Mouse (Mus musculus) spleen, adult 12 weeks (tissue): ENCODE data around the gene Hid1.

Source experiments
- DNase-seq: peaks from one replicate; pipeline ENCODE4 v3.0.0; 2022; ENCODE audit warnings: low spot score

Hid1 gene

DNA sequence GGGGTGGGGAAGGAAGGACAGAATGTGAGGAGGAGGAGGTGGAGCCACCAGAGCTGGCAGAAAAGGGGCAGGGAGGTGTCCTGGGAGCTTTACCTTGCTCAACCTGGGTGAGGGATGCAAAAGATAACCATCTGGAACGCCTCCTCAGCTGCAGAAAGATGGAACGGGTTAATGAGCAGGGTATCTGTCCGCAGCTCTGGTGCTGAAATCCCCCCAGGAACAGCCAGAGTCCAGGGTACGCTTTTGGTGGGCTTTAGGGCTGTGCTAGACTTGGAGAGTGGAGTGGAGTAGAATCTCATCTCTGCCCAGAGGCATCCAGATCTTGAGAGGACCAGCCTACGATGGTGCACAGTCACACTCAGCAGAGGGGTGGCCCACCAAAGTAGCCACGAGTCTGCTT is 31.4 kb downstream of the Hid1 start:
- DNase-seq = no peak

DNA sequence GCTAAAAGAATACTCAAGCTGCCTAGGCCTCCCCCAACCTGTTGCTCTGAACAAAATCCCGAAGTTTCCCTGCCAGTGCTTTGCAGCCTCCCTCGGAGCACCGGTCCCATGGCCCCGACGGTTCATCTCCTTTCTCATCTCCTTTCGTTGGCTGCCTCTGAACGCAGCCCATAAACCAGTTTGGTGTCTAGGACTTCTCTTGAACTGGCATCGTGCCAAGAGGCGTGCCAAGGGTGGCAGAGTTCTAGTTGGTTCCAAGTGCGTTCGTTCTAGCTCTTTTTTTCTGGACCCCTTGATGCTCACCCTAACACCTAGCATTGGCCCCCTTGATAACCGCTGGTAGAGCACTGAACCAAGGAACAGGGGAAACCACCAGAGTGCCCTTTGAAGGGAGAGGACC is 32.3 kb downstream of the Hid1 start:
- no peak for DNase-seq

DNA sequence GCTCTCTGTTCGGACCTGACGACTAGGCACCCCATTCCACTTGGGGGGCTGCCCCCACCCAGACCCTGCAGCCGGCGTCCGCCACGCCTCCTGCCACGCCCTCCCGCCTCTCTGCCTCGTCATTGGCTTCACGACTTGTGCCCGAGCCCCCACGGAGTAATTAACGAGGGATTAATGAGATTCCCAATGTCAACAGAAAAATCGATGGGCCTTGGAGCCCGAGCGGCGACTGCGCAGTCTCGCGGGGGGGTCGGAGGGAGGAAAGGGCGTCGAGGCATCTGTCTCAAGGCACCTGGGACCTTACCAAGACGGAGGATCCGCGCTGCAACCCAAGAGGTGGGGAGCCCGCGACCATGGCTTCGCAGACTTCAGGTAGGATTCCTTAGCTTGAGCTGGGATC is 33.0 kb downstream of the Hid1 start, which contains the start of gene Otop3:
TSS of gene Otop3 (plus strand) at position 201 of the 400 bp plus-strand sequence.
- no peak for DNase-seq

DNA sequence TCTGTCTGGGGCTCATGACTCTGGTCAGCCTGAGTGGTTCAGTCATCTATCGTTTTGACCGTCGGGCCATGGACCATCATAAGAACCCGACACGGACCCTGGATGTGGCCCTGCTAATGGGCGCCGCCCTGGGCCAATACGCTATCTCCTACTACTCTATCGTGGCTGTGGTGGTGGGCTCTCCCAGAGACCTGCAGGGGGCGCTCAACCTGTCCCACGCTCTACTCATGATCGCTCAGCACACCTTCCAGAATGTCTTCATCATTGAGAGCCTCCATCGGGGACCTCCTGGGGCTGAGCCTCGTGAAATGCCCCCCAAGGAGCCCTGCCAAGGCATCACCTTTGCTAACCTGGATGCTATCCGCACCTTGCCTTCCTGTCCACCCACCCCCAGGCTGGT is 38.2 kb downstream of the Hid1 start:
- no peak for DNase-seq

DNA sequence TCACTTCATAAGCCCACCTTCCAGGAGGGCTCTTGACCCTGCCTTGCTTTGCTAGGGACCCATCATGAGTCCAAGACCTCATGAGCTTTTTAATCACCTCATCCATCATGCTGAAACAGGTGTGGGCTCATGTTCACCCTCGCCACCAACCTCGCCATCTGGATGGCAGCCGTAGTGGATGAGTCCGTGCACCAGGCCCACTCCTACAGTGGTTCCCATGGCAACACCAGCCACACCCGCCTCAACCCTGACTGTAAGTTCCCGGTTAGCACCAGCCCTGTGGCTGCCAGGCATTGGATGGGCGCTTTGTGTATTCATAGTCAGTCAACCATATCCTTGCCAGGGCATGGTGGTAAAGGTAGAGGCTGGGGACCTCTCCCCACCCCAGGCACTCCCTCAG is 40.8 kb downstream of the Hid1 start:
- DNase-seq = no peak

DNA sequence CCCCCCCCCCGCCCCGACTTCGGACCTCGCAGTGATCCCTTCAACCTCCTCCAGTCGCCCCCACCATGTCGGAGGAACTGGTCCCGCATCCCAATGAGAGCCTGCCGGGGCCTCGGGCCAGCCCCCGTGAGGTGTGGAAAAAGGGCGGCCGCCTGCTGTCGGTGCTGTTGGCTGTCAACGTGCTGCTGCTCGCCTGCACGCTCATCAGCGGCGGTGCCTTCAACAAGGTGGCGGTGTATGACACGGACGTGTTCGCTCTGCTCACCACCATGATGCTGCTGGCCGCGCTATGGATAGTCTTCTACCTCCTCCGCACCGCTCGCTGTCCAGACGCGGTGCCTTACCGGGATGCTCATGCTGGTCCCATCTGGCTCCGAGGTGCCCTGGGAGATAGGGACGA is 44.2 kb downstream of the Hid1 start:
- DNase-seq = no peak

DNA sequence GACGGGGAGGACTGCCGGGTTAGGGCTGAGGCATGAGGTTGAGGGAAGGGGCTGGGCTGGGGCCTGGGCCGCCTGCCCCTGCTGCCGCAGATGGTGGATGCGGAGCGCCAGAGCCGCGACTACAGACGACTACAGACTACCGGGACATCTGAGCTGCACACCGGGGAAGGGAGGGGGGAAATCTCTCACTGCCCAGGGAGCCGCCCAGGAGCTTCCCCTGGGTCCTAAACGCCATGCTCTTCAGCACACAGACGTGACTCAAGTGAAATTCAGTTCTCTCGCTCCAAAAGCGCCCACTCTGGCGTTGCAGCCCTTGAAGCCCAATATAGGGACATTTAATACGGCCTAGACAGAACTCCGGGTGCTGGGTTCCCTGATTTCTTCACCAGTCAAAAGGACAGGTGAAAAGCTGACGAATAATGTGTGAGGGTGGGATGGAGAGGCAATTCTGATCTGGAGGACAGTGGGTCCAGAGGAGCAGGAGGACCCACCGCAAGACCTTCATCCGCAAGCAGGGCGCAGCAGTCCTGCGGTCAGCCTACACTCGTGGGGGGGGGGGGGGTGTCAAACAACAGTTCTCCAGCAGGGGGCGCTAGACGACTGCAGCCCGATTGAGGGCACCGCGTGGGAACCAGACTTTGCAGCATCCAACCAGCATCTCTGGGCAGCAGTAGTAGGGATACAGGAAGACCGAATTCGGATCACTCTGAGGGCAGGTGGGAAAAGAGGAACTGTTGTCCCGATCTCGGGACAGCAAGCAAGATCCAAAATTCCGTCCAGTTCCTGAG is 45.5 kb downstream of the Hid1 start, which contains the start of gene Ush1g:
TSS of gene Ush1g (minus strand) at position 136 of the 788 bp plus-strand sequence.
- DNase-seq = no peak

DNA sequence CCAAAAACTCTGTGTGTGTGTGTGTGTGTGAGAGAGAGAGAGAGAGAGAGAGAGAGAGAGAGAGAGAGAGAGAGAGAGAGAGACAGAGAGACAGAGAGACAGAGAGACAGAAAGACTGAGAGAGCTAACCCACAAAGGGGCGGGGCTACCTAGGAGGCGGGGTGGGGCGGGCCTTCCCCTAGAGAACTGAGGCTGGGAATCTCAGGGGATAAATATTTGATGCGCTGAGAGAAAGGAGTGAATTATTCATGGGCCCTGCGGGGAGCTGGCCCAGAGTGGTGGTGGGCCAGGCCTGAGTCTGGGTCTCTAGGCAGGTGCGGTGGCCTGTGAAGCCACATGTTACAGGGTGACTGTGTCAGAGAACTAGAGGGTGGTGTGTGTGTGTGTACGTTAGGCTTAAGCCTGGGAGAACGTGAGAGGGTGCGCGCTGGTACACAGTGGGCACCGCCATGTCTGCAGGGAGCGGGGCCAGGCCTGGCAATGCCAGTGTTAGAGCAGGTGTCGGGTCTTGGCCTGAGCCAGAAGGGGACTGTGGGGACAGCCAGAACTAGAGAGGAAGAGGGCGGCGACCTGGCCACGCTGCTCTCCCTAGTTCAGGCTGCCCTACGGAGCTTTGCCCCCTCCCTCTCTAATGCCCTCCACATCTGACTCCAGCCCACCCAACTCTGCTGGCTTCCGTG is 47.7 kb downstream of the Hid1 start:
- DNase-seq = no peak

DNA sequence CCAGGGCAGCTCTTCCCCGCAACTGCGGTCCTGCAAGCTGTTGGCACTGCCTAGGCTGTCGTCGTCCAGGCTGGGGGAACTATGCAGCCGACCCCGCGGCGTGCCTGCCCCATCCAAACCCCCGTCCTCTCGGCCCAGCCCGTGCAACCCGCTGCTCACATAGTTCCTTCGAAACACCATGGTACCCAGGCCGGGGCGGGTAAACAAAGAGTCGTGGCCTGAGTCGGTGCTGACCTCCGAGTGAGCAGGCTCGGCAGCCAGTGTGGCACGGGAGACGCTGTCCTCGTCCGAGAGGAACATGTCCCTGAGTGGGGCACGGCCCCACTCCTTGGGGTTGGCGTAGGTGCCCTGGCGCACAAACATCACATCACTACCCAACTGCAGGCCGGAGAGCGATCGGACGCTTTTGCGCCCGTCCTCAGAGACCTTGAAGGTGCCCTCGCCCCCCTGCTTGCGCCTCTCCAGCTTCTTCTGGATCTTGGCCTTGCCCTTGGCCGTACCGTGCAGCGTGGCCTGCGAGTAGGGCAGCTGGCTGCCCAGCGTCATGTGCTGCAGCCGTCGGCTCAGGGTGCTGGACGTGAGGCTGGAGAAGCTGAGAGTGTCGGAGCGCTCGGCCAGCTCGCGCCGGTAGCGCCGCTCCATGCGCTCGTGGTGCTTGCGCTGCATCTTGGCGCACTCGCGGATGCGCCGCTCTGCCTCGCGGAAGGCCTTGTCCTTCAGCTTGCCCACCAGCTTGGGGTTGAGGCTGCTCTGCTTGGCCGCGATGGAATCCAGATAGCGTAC is 49.1 kb downstream of the Hid1 start:
- DNase-seq = no peak

DNA sequence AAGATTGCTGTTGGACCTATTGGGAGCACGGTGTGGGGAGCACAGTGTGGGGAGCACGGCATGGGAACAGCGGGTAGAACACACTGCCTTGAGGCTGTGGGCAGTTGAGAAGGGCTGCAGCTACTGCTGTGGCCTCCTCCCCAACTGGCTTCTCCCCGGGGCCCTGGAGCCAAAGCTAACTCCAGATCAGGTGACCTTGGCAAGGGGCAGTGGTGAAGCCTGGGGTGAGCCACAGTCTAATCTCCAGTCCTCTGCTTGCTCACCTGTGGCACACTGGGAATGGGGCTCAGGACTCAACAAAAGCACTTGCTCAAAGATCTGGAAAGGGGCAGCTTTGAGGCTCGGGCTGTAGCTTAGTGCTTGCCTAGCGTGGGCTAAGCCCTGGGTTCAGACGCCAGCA is 50.4 kb downstream of the Hid1 start:
- no peak for DNase-seq

DNA sequence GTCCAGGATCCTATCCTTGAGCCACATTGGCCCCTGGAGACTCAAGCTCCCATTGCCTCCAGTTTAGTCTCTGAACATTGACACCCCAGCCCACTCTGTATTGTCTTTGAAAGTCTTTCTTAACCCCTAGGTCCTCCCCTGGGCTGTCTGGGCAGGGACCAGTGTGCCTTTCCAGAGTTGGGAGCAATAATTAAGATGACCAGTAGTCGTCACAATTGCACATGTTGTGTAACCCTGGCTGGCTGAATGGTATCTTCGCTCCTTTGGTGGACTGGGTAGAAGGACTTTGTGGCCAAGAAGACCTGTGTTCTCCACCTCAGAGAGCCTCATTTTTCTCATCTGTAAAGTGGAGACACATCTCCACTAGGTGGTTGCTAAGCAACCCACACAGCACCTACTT is 53.3 kb downstream of the Hid1 start:
- no peak for DNase-seq

DNA sequence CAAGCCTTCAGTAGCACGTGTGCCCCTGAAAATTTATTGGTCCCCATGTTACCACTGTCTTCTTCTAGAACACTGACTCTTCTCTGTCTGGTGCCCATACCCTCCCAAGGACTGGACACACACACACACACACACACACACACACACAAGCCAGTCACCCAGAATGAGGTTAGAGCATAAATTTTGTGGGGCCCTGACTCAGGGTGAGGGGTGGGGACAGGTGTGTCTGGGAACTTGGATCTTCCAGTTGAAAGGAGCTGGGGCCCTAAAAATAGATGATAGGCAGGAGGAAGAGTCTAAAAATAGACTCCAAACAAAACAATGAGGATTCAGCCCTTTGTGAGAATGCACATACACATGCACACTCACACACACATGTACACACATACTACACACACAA is 58.8 kb downstream of the Hid1 start:
- DNase-seq = no peak

DNA sequence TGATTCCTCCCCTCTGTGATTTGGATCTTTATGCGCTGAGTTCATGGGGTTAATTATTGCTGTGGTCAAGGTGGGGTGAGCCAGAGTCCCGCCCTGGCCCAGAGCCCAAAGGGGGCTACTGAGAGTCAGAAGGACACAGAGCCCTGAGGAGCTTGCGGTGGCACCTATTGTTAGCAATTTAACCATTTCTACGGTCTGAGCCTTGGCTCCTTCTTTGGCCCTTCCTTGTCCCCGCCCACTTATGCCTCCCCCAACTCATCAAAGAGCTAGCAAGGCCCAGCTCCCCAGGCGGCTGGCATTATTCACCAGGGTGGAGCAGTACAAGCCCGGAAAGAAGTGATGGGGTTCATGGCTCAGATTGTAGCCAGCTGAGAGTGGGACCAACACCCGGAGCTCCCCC is 60.7 kb downstream of the Hid1 start, which contains the start of gene Otop2:
TSS of gene Otop2 (plus strand) at position 301 of the 400 bp plus-strand sequence.
- DNase-seq = no peak

DNA sequence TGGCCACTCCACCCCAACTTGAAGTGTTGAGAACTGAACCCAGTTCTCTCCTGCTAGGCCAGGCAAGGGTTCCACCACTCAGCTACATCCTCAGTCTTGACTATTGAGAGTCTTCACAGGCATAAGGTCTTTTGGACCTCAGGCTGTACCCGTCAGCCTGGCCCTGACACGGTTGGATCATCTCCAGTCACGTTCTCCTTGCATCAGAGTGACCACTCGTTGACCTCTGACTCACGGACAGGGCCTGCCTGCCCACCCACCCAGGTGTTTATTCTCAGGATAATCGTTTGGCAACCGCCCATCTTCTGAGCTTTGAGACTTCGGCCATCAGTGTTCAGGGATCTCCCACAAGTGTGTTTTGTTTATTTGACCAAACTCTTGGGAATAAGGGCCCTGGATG is 64.4 kb downstream of the Hid1 start:
- no peak for DNase-seq

DNA sequence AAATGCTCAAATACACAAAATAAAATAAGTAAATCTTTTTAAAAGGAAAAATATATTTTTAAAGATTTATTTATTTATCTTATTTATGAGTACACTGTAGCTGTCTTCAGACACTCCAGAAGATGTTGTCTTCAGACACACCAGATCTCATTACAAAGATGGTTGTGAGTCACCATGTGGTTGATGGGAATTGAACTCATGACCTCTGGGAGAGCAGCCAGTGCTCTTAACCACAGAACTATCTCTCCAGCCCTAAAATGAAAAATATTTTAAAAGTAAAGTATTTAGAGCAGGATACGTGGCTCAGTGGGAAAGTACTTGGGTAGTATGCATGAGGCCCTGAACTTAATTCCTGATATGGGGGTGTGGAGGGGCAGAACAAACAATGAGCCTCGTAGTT is 66.2 kb downstream of the Hid1 start:
- DNase-seq = no peak

DNA sequence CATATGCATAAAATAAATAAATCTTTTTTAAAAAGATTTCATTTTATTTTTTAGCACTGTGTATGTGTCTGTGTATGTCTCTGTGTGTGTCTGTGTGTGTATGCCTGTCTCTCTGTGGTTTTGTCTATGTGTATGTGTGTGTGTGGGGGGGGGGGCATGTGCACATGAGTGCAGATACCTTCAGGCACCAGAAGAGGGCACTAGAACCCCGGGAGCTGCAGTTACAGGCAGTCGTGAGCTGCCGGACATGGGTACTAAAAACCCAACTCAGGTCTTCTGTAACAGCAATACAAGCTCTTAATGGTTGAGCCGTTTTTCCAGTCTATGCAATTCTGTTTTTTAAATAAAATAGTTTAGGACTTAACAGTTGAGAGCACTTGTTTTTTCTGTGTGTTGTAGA is 66.8 kb downstream of the Hid1 start:
- DNase-seq = no peak

DNA sequence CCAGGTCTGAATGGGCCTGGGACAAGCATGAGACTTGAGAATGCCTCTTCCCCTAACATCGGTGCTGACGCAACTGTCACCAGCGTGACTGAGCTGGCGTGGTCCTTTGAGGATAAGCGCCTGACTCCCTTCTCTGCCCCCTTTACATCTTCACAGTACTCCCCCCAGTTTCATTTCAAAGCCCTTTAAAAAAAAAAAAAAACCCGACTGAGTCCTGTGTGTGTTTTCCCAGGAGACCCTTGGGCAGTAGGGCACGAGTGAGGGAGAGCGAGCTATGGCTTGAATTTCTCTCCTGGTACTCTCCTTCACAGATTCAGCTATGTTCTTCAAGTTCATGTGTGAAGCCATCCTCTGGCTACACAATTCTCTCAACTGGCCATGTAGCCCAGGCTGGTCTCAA is 69.4 kb downstream of the Hid1 start:
- DNase-seq = no peak
